Mouse (Mus musculus): ENCODE measurements around the gene Tcta. TPM values are rescaled to one million over a fixed set of nuclear protein-coding genes. Genes with fewer than 3 reads are reported as not detected.

Tcta gene
- total and polyA plus RNA-seq, 3 experiments = 3.4 to 7.0 TPM; not detected in 1

- TF ChIP-seq POLR2AphosphoS2 (IDR thresholded peaks at IDR 0.05; ENCODE audit: low read length) (no peak), TCF12 (IDR thresholded peaks at IDR 0.05; ENCODE audit: low read depth, low read length) (no peak; the same call in none of the 2 replicates), ZMIZ1 (IDR thresholded peaks at IDR 0.05; ENCODE audit: low read depth, low read length) (no peak), TBP (IDR thresholded peaks at IDR 0.05; ENCODE audit: low read depth, low read length) (0 out of 2 replicates have a peak, but pooled peaks have one; percentile 47), TAL1 (IDR thresholded peaks at IDR 0.05; ENCODE audit: low read length) (peak; percentile 30; the same call in 1 of the 2 replicates), MAX (IDR thresholded peaks at IDR 0.05; ENCODE audit: low read length) (0 out of 2 replicates have a peak, but pooled peaks have one; percentile 44), USF2 (IDR thresholded peaks at IDR 0.05; ENCODE audit: borderline replicate concordance in 1 of 2, insufficient read depth in 1 of 2, low read depth in 1 of 2, low read length in 2 of 2) (no peak), BHLHE40 (IDR thresholded peaks at IDR 0.05; ENCODE audit: borderline replicate concordance, low read depth, low read length) (no peak), RCOR1 (IDR thresholded peaks at IDR 0.05; ENCODE audit: low read depth, low read length) (no peak), USF1 (IDR thresholded peaks at IDR 0.05; ENCODE audit: low read depth, low read length) (no peak), HCFC1 (IDR thresholded peaks at IDR 0.05; ENCODE audit: low read depth, low read length) (peak; percentile 46; the same call in 1 of the 2 replicates), MAZ (IDR thresholded peaks at IDR 0.05; ENCODE audit: low read depth, low read length) (no peak), CTCF (IDR thresholded peaks at IDR 0.05 in 2 of 3, conservative IDR thresholded peaks at IDR 0.05 in 1 of 3; ENCODE audit: control insufficient read depth in 1 of 3, insufficient read depth in 1 of 3, low read depth in 2 of 3, low read length in 3 of 3, poor library complexity in 1 of 3, severe bottlenecking in 1 of 3) (peak in 1 of 3 experiments; percentile 37; a peak in 2 of 6 replicates), SMC3 (IDR thresholded peaks at IDR 0.05; ENCODE audit: low read depth, low read length) (no peak), NRF1 (IDR thresholded peaks at IDR 0.05; ENCODE audit: insufficient read depth, low read depth, low read length, poor library complexity, severe bottlenecking) (no peak), ZKSCAN1 (IDR thresholded peaks at IDR 0.05; ENCODE audit: low read depth, low read length) (peak; percentile 15; the same call in 1 of the 2 replicates), KAT2A (conservative IDR thresholded peaks at IDR 0.05; ENCODE audit: low read depth, low read length) (no peak), RAD21 (IDR thresholded peaks at IDR 0.05; ENCODE audit: low read depth, low read length) (peak; percentile 44), GABPA (IDR thresholded peaks at IDR 0.05; ENCODE audit: low read depth, low read length) (no peak), CHD2 (IDR thresholded peaks at IDR 0.05; ENCODE audit: low read length) (no peak), POLR2A (IDR thresholded peaks at IDR 0.05; ENCODE audit: control insufficient read depth in 1 of 2, insufficient read depth in 1 of 2, low read depth in 1 of 2, low read length in 2 of 2, poor library complexity in 1 of 2) (no peak; a peak in 1 of 4 replicates), MXI1 (IDR thresholded peaks at IDR 0.05; ENCODE audit: low read depth, low read length) (peak; percentile 53; the same call in 1 of the 2 replicates)
Observed at GRCm38 (mm10) chr9:108342301-108342831, 36.4 kb upstream of the Tcta start (continued).

- H3K9me3 ChIP-seq (replicated peaks; ENCODE audit: insufficient read depth, low read length) = no peaks in the 10 kb centered on the region
- peak overlapping the region; percentile 63 for H3K9ac ChIP-seq (ENCODE audit: control insufficient read depth, low read depth, low read length, poor library complexity, severe bottlenecking)
- peaks cover 25 to 55% of the 10 kb centered on the region in 2 experiments for H3K4me1 ChIP-seq (ENCODE audit: control insufficient read depth in 1 of 2, insufficient read depth in 2 of 2, low read length in 2 of 2)
- peaks cover 0 to 50% of the 10 kb centered on the region in 2 experiments; a peak in 2 of 4 replicates for H3K36me3 ChIP-seq (ENCODE audit: control insufficient read depth in 1 of 2, insufficient read depth in 2 of 2, low read length in 2 of 2)
- no peaks in the 10 kb centered on the region for H3K27me3 ChIP-seq (ENCODE audit: control insufficient read depth in 1 of 2, insufficient read depth in 2 of 2, low read length in 2 of 2)
- H3K27ac ChIP-seq (ENCODE audit: control insufficient read depth, low read depth, low read length) = peak overlapping the region; percentile 98
- DNase-seq (ENCODE audit: low read depth, low spot score) = peak; percentile 55
- TF ChIP-seq MYC (IDR thresholded peaks at IDR 0.05; ENCODE audit: low read depth, low read length) (no peak), TBP (IDR thresholded peaks at IDR 0.05; ENCODE audit: low read depth, low read length) (0 out of 2 replicates have a peak, but pooled peaks have one; percentile 7), TAL1 (IDR thresholded peaks at IDR 0.05; ENCODE audit: low read length) (no peak), ELF1 (IDR thresholded peaks at IDR 0.05; ENCODE audit: low read depth, low read length) (no peak), USF1 (IDR thresholded peaks at IDR 0.05; ENCODE audit: low read depth, low read length) (no peak), KAT2A (conservative IDR thresholded peaks at IDR 0.05; ENCODE audit: low read depth, low read length) (no peak), NELFE (IDR thresholded peaks at IDR 0.05; ENCODE audit: low read depth, low read length) (no peak), MYB (IDR thresholded peaks at IDR 0.05; ENCODE audit: low read depth, low read length) (no peak), ZKSCAN1 (IDR thresholded peaks at IDR 0.05; ENCODE audit: low read depth, low read length) (no peak), MAZ (IDR thresholded peaks at IDR 0.05; ENCODE audit: low read depth, low read length) (no peak), NRF1 (IDR thresholded peaks at IDR 0.05; ENCODE audit: insufficient read depth, low read depth, low read length, poor library complexity, severe bottlenecking) (no peak), TCF12 (IDR thresholded peaks at IDR 0.05; ENCODE audit: low read depth, low read length) (no peak), MXI1 (IDR thresholded peaks at IDR 0.05; ENCODE audit: low read depth, low read length) (peak; percentile 48; the same call in 1 of the 2 replicates), SMC3 (IDR thresholded peaks at IDR 0.05; ENCODE audit: low read depth, low read length) (no peak), RCOR1 (IDR thresholded peaks at IDR 0.05; ENCODE audit: low read depth, low read length) (no peak)
- H3K79me2 ChIP-seq (ENCODE audit: control insufficient read depth, insufficient read depth, low read length, poor library complexity) = peaks cover 17% of the 10 kb centered on the region
- peak overlapping the region; percentile 15 to 19 for H3K4me3 ChIP-seq (ENCODE audit: control insufficient read depth in 1 of 2, insufficient read depth in 1 of 2, low read depth in 2 of 2, low read length in 2 of 2)
Observed at GRCm38 (mm10) chr9:108341801-108342200, 35.8 kb upstream of the Tcta start.

Data from MEL (cell line).